Mouse (Mus musculus) left cerebral cortex, postnatal 10 days (tissue): ENCODE data around the gene Tmc6. TPM values are rescaled to one million over a fixed set of nuclear protein-coding genes. Genes with fewer than 3 reads are reported as not detected.
A peak's percentile ranks its signal among the peaks of the same experiment; 100 is the strongest.

Source experiments
- DNase-seq, 2 experiments: peaks; one replicate each; pipeline ENCODE4 v3.0.0; 2021 to 2022; ENCODE audit warnings: low spot score in 2 of 2, mixed read lengths in 1 of 2; ENCODE audit errors: extremely low spot score in 1 of 2
- intact Hi-C: fragments of 180-260 bp; cut with DNase I; formaldehyde crosslinking; loops from one replicate; pipeline ENCODE4 v1.15.1; 2025
- total RNA-seq, 2 experiments: library from RNA; stranded (reverse); gene quantifications; 2 replicates each; pipeline ENCODE4 v1.2.3; 2021

Gene Tmc6
- 1 to 10 TPM; 4.7 to 4.8 TPM for total RNA-seq

GRCm38 (mm10) chr11:117781993-117782704, at the start of gene Tmc6, which contains the start of gene Tmc8:
Gene Tmc6 (minus strand): TSS chr11:117782198.
Gene Tmc8 (plus strand): TSS chr11:117782076.
- intact Hi-C loops: no loop called here
- peak in 1 of 2 experiments; percentile 65 for DNase-seq

- intact Hi-C loops: no loop called here
- DNase-seq: no peak
Observed at GRCm38 (mm10) chr11:117830401-117830800, 48.4 kb upstream of the Tmc6 start.

GRCm38 (mm10) chr11:117829671-117830215, 47.7 kb upstream of the Tmc6 start:
- intact Hi-C loops: loop anchor here (5.0 kb wide), 1 partner anchor 592 kb away; no protein-coding TSS in a partner anchor
- DNase-seq: no peak

GRCm38 (mm10) chr11:117828888-117829604, 47.0 kb upstream of the Tmc6 start:
- peak in 1 of 2 experiments; percentile 70 for DNase-seq
- intact Hi-C loops: loop anchor here (5.0 kb wide), 1 partner anchor 592 kb away; no protein-coding TSS in a partner anchor

- no peak for DNase-seq
- intact Hi-C loops: loop anchor here (5.0 kb wide), 1 partner anchor 591 kb away; no protein-coding TSS in a partner anchor
Observed at GRCm38 (mm10) chr11:117828149-117828887, 46.3 kb upstream of the Tmc6 start.

GRCm38 (mm10) chr11:117827386-117827785, 45.4 kb upstream of the Tmc6 start:
- DNase-seq: no peak
- intact Hi-C loops: loop anchor here (5.0 kb wide), 1 partner anchor 590 kb away; no protein-coding TSS in a partner anchor

- intact Hi-C loops: loop anchor here (5.0 kb wide), 1 partner anchor 590 kb away; no protein-coding TSS in a partner anchor
- no peak for DNase-seq
Observed at GRCm38 (mm10) chr11:117826916-117827315, 44.9 kb upstream of the Tmc6 start.

- DNase-seq: no peak
- intact Hi-C loops: loop anchor here (5.0 kb wide), 1 partner anchor 589 kb away; no protein-coding TSS in a partner anchor
Observed at GRCm38 (mm10) chr11:117826164-117826563, 44.2 kb upstream of the Tmc6 start.

- intact Hi-C loops: loop anchor here (2.0 to 5.0 kb wide), 3 partner anchors 117 to 588 kb away; no protein-coding TSS in a partner anchor
- peak in 1 of 2 experiments; percentile 82 for DNase-seq
Observed at GRCm38 (mm10) chr11:117825333-117826101, 43.5 kb upstream of the Tmc6 start, which contains the start of the genes Afmid and Tk1. Gene Afmid (plus strand): TSS chr11:117825924. Gene Tk1 (minus strand): TSS chr11:117826092.

GRCm38 (mm10) chr11:117824060-117824969, 42.3 kb upstream of the Tmc6 start:
- DNase-seq: peak; percentile 76 to 81
- intact Hi-C loops: loop anchor here (2.0 to 5.0 kb wide), 3 partner anchors 116 to 457 kb away; no protein-coding TSS in a partner anchor

- DNase-seq: no peak
- intact Hi-C loops: loop anchor here (5.0 kb wide), 1 partner anchor 456 kb away; no protein-coding TSS in a partner anchor
Observed at GRCm38 (mm10) chr11:117823411-117823810, 41.4 kb upstream of the Tmc6 start.

GRCm38 (mm10) chr11:117822728-117823241, 40.8 kb upstream of the Tmc6 start:
- intact Hi-C loops: loop anchor here (5.0 kb wide), 1 partner anchor 455 kb away; no protein-coding TSS in a partner anchor
- DNase-seq: peak in 1 of 2 experiments; percentile 64

- intact Hi-C loops: loop anchor here (5.0 kb wide), 1 partner anchor 455 kb away; no protein-coding TSS in a partner anchor
Observed at GRCm38 (mm10) chr11:117821868-117822267, 39.9 kb upstream of the Tmc6 start.

GRCm38 (mm10) chr11:117820173-117820572, 38.2 kb upstream of the Tmc6 start:
- intact Hi-C loops: loop anchor here (5.0 kb wide), 1 partner anchor 453 kb away; no protein-coding TSS in a partner anchor
- no peak for DNase-seq

More at GRCm38 (mm10) chr11:117821868-117822267, 39.9 kb upstream of the Tmc6 start:
- DNase-seq: no peak

- DNase-seq: no peak
- intact Hi-C loops: no loop called here
Observed at GRCm38 (mm10) chr11:117819095-117819494, 37.1 kb upstream of the Tmc6 start.

- no peak for DNase-seq
- intact Hi-C loops: no loop called here
Observed at GRCm38 (mm10) chr11:117816389-117816996, 34.5 kb upstream of the Tmc6 start.
